Mouse (Mus musculus) megakaryocyte, embryonic 14.5 days (primary cell): ENCODE measurements around the gene Actr2.

Experiments
- FLI1 ChIP-seq: IDR thresholded peaks from 2 replicates; pipeline ENCODE4 v1.6.1; 2012; ENCODE audit warnings: low read length, inconsistent platforms, mixed read lengths
- GATA1 ChIP-seq: IDR thresholded peaks from 3 replicates; pipeline ENCODE4 v1.6.1; 2012; ENCODE audit warnings: mixed read lengths, low read length, inconsistent platforms, borderline replicate concordance

DNA sequence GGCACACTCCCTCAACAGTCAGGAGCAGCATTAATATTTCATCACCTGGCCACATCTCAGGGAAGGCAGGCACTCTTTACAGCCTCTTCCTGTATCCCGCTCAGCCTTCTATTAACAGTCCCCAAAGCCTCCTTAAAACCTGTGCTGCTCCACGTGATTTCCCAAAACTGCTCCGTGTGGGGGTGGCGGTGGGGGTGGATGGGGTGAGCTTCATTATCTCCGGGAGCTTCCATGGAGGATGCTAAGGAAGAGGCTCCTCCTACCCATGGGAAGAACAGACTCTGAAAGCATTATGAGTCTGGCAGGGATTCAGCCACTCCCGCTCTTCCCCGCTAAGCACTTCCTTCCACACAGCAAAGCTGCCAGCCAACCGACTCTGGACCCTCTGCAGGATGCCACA lies 74.0 kb downstream of the Actr2 start:
- no peak for TF ChIP-seq GATA1
- TF ChIP-seq FLI1: no peak
